Mouse (Mus musculus): Measurements from ENCODE around the gene Aldh2.

GRCm38 (mm10) chr5:121586400-121587039 lies 7.1 kb downstream of the Aldh2 start:
- TF ChIP-seq POLR2A (IDR thresholded peaks at IDR 0.05; ENCODE audit: low read depth, low read length) (no peak), CTCF (conservative IDR thresholded peaks at IDR 0.05; ENCODE audit: insufficient read depth, insufficient read length, low read depth, low read length) (no peak)

Measured in kidney, adult 2 months (tissue).